Mouse (Mus musculus) gastrocnemius, postnatal 4 days (tissue): Measurements from ENCODE around the gene Nxn. TPM values are rescaled to one million over a fixed set of nuclear protein-coding genes. Genes with fewer than 3 reads are reported as not detected.
"Not testable (repeated sequence)": the region's sequence is repeated elsewhere in the genome, so short reads cannot be mapped to it uniquely, and the experiment has no call there.

Experiments used
- DNase-seq, 2 experiments: peaks; one replicate each; pipeline ENCODE4 v3.0.0; 2021 to 2022; ENCODE audit warnings: low spot score in 2 of 2, mixed read lengths in 2 of 2
- total RNA-seq, 2 experiments: library from RNA; stranded (reverse); gene quantifications; 2 replicates each; pipeline ENCODE4 v1.2.3; 2021

Gene Nxn
- total RNA-seq, 2 experiments from 2014 or later = 59.8 to 60.9 TPM

DNA sequence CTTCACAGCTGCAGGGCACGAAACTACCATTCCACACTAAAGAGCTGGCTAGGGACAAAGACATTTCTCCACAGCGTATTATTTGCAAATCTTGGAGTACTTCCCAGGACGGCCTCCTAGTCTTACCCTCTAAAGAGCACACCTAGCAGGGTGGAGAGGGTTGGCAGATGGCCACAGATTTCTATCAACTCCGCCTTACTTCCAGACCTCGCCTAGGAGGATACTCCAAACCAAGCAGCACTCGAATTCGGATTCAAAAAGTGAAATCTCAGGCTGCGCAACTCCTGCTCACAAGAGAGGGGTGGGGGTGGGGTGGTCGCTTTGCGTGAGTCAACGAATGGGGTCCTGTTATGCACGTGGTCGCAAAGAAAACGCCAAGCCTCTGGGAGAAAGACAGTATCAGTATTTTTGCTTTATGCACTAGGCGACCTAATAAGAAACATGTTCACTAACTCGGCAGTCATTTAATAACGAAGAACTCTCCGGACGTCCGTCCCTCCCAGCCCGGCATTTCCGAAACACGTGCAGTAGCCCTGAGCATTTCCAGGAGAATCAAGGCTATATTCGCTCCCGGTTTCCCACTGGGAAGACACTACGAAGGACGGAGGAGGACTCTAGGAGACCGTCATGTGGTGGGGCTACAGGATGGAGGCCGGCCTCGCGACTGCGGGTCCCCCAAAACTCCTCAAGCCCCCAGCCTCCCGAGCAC lies 182.1 kb downstream of the Nxn start:
- peak in 1 of 2 experiments; percentile 13 for DNase-seq

DNA sequence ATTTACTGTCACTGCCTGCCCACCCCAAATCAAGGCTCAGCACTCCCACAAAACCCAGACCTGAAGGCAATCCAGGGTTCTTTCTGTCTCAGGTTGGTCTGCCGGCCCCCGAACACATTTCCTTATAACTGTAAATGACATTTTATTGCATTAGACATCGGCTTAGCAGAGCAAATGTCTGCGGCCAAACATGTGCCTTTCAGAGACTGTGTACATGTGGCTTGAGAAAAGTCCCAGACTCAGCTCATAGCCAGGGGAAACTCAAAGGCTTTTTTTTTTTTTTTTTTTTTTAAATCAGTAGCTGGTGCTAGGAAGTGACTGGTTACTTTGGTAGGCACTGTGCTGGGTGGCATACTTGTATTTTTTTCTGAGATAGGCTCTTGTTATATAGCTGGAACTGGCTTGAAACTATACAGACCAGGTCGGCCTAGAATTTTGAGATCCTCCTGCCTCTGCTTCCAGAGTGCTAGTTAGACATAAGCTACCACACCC lies 182.8 kb downstream of the Nxn start:
- no peak for DNase-seq

GRCm38 (mm10) chr11:76215011-76215410 lies 183.9 kb downstream of the Nxn start:
- no peak for DNase-seq

DNA sequence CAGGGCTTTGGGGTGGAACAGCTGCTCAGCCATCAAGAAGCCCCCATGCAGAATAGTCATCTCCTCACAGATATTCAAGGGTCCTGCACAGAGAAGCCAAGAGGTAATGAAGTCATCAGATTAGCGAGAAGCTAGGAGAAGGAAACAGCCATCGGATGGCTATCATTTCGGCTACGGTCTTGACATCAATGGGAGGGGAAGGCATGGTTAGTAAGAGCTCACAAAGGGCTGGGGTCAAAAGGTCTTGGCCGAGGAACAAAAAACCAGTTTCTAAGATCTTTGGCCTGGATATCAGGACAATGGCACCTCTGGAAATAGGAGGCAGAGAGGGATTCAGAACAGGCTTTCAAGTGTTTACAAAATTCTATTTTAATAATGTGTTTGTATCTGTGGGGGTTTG lies 185.1 kb downstream of the Nxn start:
- no peak for DNase-seq

DNA sequence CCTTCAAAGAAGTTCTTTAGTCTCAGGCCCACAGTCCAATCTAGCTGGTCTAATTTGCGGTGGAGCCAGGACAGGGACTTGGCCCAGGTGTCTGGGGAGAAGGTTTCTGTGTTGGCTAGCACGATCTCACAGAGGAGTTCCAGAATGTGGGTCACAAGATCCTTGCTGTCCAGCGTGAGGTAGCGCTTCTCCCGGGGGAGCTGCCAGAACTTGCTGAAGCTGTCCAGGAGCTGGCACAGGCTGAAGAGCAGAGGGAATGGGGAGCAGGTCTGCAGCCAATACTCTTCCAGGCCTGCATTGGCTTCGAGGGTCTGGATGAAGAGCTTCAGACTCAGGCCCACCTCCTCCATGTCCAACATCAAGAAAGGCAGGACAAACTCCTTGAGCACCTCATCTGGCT lies 187.3 kb downstream of the Nxn start:
- not testable (repeated sequence) for DNase-seq

DNA sequence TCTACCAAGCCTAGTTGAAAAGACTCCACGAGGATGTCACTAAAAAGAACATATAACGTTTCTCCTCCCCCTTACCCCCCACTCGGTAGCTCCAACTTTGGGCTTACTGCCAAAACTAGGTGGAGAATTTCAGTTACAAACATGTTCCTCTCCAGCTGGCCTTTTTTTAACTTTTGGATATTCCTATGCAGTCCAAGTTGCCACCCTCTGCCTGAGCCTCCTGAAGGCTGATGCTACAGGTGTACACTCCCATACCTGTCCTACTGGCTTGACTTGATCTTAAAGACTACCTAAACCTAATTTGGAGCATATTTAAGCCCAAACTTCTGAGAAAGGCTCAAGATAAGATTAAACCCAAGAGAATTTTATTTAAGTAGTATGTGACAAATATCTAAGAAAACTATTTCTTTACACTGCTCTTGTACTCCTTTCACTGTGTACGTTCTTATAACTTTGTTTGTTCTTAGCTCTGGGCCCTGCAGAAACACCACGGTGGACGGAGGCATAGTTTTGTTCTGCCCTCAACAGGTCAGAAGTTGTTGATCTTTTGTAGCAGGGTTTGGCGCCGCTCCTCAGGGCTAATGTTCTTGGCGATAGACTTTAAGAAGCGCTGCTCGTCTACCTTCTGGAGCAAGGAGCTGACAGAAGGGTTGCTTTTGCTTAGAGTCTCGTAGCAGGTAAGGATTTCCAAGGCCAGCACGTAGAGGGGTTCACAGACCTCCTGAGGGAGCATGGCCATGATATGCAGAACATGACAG lies 188.5 kb downstream of the Nxn start:
- DNase-seq = no peak

Other genes starting within 250 kb of the Nxn start
- gene Vps53, start 219.5 kb downstream of the Nxn start, total RNA-seq = 10 to 100 TPM; 30.2 to 33.7 TPM
- 10 to 100 TPM in 1 of 2 experiments, 1 to 10 TPM in 1; 9.8 to 12.1 TPM for gene Fam57a, start 219.5 kb downstream of the Nxn start, total RNA-seq
- gene Dbil5, start 181.5 kb downstream of the Nxn start, total RNA-seq = not detected
- gene Gemin4, start 181.5 kb downstream of the Nxn start, total RNA-seq = 1 to 10 TPM; 3.5 to 5.2 TPM
- gene Mrm3, start 155.4 kb downstream of the Nxn start, total RNA-seq = 10 to 100 TPM; 12.9 to 14.8 TPM
- gene Glod4, start 155.4 kb downstream of the Nxn start, total RNA-seq = 10 to 100 TPM; 51.7 to 55.4 TPM
- 10 to 100 TPM; 48.7 TPM for gene Timm22, start 7.8 kb upstream of the Nxn start, total RNA-seq
- gene Abr, start 223.2 kb upstream of the Nxn start, total RNA-seq = 10 to 100 TPM; 32.4 to 37.8 TPM